Comparison of ENCODE assay signal across 27 mouse cellular contexts in the genomic region with DNA sequence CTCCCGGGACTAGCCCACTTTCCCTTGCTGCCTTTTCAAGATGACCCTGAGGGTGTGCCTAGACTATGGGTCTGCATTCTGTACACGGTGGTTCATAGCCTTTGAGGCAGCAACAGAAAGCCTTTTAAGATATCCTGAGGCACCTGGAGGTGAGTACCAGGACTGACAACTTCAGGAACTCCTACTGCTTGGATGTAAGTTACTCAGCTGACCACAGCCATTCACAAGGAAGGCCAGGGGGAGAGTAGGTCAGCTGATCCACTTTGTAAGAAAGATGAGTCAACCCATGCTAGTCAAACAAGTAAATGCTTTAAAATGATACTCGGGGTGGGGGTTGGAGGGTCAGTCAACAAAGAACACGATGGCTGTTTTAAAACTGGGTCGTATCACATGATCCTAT. TPM values are rescaled to one million over a fixed set of nuclear protein-coding genes. Genes with fewer than 3 reads are reported as not detected.
"Had no signal": no experiment of that assay in that cellular context is flagged by ENCODE, and none has a peak within 500 bp of the region (broad histone marks: within the 10 kb centered on the region; RNA-seq: fewer than 3 reads in every experiment).

No protein-coding gene starts in this region.

- H3K27me3 ChIP-seq: heart, embryonic 12.5 days; hindbrain, embryonic 13.5 days; hindbrain, embryonic 15.5 days; kidney, embryonic 15.5 days; limb, embryonic 13.5 days; limb, embryonic 15.5 days; liver, embryonic 12.5 days had no signal

- H3K9me3 ChIP-seq: heart, embryonic 12.5 days; hindbrain, embryonic 13.5 days; hindbrain, embryonic 15.5 days; kidney, embryonic 15.5 days; limb, embryonic 13.5 days; limb, embryonic 15.5 days; liver, embryonic 12.5 days had no signal

- H3K4me3 ChIP-seq: gastrocnemius, adult 2 months; heart, adult 2 months; heart, embryonic 12.5 days; hindbrain, embryonic 13.5 days; hindbrain, embryonic 15.5 days; kidney, embryonic 15.5 days; limb, embryonic 13.5 days; limb, embryonic 15.5 days; liver, embryonic 12.5 days had no signal

- H3K36me3 ChIP-seq: hindbrain, embryonic 15.5 days had no signal

- H3K9ac ChIP-seq: heart, embryonic 12.5 days; hindbrain, embryonic 13.5 days; hindbrain, embryonic 15.5 days; kidney, embryonic 15.5 days; limb, embryonic 13.5 days; limb, embryonic 15.5 days; liver, embryonic 12.5 days; liver, embryonic 14.5 days had no signal

- H3K4me1 ChIP-seq: hindbrain, embryonic 15.5 days; limb, embryonic 13.5 days; limb, embryonic 15.5 days; liver, embryonic 12.5 days had no signal

- H3K27ac ChIP-seq: gastrocnemius, adult 2 months; heart, adult 2 months; hindbrain, embryonic 13.5 days; hindbrain, embryonic 15.5 days; hindbrain, postnatal 0 days; kidney, embryonic 15.5 days; kidney, postnatal 0 days; limb, embryonic 13.5 days; limb, embryonic 15.5 days; liver, embryonic 12.5 days; liver, embryonic 14.5 days had no signal

- DNase-seq: gastrocnemius, adult 2 months; gastrocnemius, postnatal 10 days; gastrocnemius, postnatal 25 days; heart, adult 2 months; heart, postnatal 10 days; heart, postnatal 36 days; kidney, adult 11 months; kidney, adult 2 months; kidney, adult 9 months; kidney, postnatal 14 days; kidney, postnatal 36 days; layer of hippocampus, adult 9-11 months; layer of hippocampus, postnatal 36 days; left cerebral cortex, postnatal 4 days had no signal

- ATAC-seq: hindbrain, postnatal 0 days; intestine, embryonic 16.5 days; liver, embryonic 12.5 days had no signal

- H3K4me2 ChIP-seq: heart, embryonic 12.5 days; hindbrain, embryonic 13.5 days; hindbrain, embryonic 15.5 days; kidney, embryonic 15.5 days; limb, embryonic 13.5 days; limb, embryonic 15.5 days; liver, embryonic 12.5 days had no signal

RNA-seq across cellular contexts. Expression of a gene that starts 54.9 kb away (rescaled TPM):
- total RNA-seq: hematopoietic stem cell, adult 5-6 weeks; liver, adult 2 months had no signal
- polyA plus RNA-seq: liver, adult 2 months had no signal
